Mouse (Mus musculus) A20 (cell line): ENCODE data around the gene Lekr1.

Experiments
- DNase-seq: peaks from one replicate; pipeline ENCODE4 v3.0.0-alpha.2; 2011; ENCODE audit warnings: low read depth, low spot score

The Lekr1 gene

DNA sequence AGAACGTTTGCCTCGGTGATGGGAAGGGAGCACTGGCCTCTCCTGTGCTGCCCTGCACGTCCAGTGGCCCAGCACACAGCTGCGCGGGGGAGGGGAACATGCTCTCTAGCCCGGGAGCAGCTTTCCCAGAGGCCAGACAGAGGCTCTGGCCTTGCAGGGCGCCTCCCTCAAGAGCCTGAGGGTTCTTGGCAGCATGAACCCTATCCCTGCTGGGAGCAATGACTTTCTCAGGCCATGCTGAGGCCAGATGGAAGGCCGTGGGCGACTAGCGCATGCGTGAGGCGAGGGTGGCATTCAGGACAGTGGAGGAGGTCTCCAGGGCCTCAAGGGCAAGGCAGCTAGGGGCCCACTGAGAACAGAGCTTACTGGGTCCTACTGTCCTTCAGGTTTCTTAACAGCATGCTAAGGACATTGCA, 205.2 kb downstream of the Lekr1 start:
- no peak for DNase-seq

DNA sequence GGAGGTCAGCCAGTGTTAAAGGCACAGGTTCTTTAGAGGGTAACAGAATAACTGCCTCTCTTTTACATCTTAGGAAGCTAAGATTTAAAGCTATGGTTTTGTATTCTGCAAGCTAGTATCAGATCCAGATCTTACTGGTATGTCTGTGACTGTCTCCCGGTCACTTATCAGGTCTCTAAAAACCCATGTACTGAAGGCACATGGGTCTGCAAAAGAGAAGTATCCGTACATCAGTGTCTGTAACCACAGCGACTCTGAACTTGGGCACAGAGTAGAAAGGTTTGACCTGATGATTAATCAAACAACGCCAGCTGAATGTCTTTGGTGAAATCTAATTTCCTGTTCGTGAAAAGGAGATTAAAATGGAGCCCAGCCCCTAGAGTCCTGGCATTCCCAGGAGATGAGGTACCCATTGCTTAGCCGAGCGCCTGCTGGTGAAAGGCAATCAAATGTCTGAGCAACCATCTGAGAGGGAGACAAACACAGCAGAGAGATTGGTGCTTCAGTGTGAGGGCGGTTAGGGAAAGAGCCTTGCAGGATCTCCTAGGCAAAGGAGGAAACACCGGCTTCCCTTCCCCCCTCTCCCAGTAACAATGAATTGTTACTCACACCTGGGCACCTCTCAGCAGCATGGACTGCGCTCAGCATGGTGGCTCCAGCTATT, 205.7 kb downstream of the Lekr1 start:
- DNase-seq: no peak

- peak; percentile 61 for DNase-seq
These were observed 207.2 kb downstream of the Lekr1 start for GRCm38 (mm10) chr3:65873093-65873830.
